Mouse (Mus musculus) spleen, adult 2 months (tissue): ENCODE measurements around the gene Akap13.

Source experiments
- CTCF ChIP-seq: fragments of 200-500 bp; IDR thresholded peaks from 2 replicates; pipeline ENCODE4 v1.5.1; 2011; ENCODE audit warnings: mild to moderate bottlenecking, inconsistent platforms; ENCODE audit not compliant: insufficient read depth, insufficient read length, insufficient replicate concordance; ENCODE audit errors: extremely low read depth
- POLR2A ChIP-seq: fragments of 200-500 bp; IDR thresholded peaks from 2 replicates; pipeline ENCODE4 v1.6.1; 2011; ENCODE audit warnings: low read depth, low read length, inconsistent platforms

- no peak for TF ChIP-seq POLR2A
- no peak for TF ChIP-seq CTCF
Measured at GRCm38 (mm10) chr7:75550791-75551336, 95.5 kb downstream of the Akap13 start.
